Mouse (Mus musculus) bone marrow macrophage, adult 2 months (primary cell): ENCODE measurements around the gene Lipe.

Experiments used
- CTCF ChIP-seq: IDR thresholded peaks from 2 replicates; pipeline ENCODE4 v1.5.1; 2012; ENCODE audit warnings: low read depth, mild to moderate bottlenecking, low read length, moderate library complexity
- POLR2A ChIP-seq: IDR thresholded peaks from 2 replicates; pipeline ENCODE4 v1.6.1; 2012; ENCODE audit warnings: mild to moderate bottlenecking, low read depth, low read length, borderline replicate concordance

DNA sequence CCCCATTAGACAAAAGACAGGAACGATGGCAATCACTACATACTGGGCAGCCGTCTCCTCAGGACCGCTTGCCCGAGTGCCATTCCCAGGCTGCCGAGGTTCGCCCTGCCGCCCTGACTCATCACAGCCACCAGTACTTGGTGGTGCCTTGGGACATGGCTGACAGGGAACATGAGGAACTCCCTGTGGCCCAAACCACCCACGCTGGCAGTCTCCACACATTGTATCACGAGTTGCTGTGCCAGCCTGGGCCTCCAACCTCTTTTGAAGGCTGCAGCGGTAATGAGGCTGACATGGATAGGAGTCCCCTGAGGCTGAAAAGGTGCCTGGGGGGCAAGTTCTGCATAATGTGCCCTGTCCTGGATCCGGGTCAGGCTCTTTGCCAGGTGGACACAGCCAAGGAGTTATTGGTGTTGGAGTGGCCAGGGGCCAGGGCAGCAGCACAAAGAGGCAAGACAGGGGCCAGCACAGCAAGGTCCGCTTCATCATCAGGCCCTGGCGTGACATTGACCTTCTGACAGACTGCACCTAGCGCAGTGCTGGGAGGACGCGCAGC, 23.9 kb upstream of the Lipe start:
- no peak for TF ChIP-seq POLR2A
- no peak for TF ChIP-seq CTCF
